Mouse (Mus musculus) kidney, postnatal 36 days (tissue): ENCODE data around the gene Trpm6.

Experiments used
- DNase-seq, 2 experiments: peaks; one replicate each; pipeline ENCODE4 v3.0.0; 2021 to 2022; ENCODE audit warnings: mixed read lengths in 2 of 2

The Trpm6 gene

DNA sequence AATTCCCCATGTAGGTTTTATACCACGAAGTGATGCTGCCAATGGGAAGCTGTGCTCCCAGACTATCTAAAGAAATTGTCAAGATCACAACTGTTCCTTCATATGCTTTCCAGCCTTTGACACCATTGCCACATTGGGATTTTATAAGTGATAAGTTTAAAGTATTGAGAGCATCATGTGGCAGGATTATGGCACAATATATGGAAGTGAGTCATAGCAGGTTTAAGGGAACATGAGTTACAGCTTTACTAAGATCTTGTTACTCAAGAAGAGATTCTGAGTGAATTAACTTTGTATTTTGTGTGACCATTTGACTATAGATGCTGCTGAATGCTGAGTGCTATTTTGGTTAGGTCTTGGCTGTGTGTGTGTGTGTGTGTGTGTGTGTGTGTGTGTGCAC lies 21.8 kb downstream of the Trpm6 start:
- DNase-seq, result no peak

GRCm38 (mm10) chr19:18772888-18773488 lies 23.2 kb downstream of the Trpm6 start:
- DNase-seq, result peak in 1 of 2 experiments; percentile 45

- DNase-seq, result no peak
Observed at GRCm38 (mm10) chr19:18774085-18774484, 24.3 kb downstream of the Trpm6 start.

GRCm38 (mm10) chr19:18799646-18800045 lies 49.9 kb downstream of the Trpm6 start:
- DNase-seq, result no peak

DNA sequence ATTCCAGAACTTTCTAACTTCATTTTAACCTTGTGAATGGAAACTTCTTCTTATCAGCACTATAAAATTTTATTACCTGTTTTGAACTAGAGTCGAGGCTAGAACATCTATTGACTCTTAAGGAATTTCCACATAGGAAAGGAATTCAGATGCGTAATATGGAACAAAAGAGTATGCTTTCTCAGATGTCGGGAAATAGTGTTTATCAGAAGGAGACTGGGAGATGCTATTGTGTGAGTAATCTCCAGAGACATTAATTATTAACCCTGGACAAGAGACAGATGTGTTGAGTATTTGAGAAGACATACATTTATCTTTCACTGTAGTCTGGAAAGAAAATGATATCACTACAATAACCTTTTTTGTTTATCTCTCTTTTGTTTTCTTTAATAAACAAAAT lies 61.5 kb downstream of the Trpm6 start:
- no peak for DNase-seq

- DNase-seq, result peak; percentile 63 to 67
Observed at GRCm38 (mm10) chr19:18815170-18815569, 65.4 kb downstream of the Trpm6 start.

- peak in 1 of 2 experiments; percentile 4 for DNase-seq
Observed at GRCm38 (mm10) chr19:18817425-18817824, 67.6 kb downstream of the Trpm6 start.

- DNase-seq, result no peak
Observed at GRCm38 (mm10) chr19:18828601-18829000, 78.8 kb downstream of the Trpm6 start.

- no peak for DNase-seq
Observed at GRCm38 (mm10) chr19:18831196-18831595, 81.4 kb downstream of the Trpm6 start.

GRCm38 (mm10) chr19:18834971-18835370 lies 85.2 kb downstream of the Trpm6 start:
- peak; percentile 50 to 84 for DNase-seq

DNA sequence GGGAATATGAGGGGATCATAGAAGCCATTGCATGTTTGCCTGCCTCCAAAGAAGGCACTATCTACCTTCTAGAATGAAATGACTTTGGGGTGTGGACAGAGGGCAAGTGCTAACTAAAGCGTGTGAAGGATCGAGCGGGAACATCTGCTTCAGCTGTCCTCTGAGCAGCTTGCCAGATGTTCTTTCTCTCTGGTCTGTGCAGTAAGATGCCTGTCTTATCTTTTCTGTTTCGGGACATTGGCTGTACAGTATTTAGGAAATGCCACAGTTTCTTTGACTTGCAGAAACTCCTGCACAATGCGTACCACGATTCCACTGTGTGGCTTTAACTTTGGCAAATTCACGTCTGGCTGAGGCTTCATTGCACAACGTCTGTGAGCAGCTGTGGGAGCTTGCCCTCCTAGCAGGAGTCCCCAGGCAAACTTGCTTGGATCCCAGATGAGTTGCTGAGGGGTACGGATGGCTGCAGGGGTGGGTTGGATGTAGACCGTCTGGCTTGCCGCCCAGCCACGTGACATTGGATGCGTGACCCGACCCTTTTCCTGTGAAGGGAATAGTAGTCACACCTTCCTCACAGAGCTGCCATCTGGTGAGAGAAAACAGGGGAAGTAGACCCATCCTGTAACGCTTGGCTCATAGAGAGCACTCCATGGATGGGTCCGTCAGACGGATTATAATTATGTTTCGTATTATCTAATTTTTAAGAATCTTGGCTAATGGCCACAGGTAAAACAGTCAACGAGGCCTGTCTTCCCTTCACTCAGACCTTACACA lies 92.2 kb downstream of the Trpm6 start:
- DNase-seq, result no peak

DNA sequence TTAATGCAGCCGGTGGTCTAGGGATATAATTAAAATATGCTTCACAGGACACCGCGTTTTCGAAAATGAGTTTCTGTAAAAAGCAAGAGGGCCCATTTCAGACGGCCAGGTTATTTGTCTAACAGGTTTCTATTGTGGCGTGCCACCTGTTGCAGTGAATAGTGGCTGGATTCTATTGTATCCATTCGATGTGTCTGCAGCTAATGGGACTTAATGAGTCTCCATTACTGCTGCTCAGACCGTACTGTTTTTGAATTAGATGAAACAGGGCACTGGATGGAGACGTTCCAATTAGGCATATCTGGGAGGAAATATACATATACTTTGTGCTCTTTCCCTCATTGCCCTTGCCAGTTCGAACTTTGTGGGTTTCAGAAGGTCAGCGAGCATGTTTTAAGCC lies 92.8 kb downstream of the Trpm6 start:
- DNase-seq, result no peak

GRCm38 (mm10) chr19:18846336-18846735 lies 96.6 kb downstream of the Trpm6 start:
- DNase-seq, result no peak

DNA sequence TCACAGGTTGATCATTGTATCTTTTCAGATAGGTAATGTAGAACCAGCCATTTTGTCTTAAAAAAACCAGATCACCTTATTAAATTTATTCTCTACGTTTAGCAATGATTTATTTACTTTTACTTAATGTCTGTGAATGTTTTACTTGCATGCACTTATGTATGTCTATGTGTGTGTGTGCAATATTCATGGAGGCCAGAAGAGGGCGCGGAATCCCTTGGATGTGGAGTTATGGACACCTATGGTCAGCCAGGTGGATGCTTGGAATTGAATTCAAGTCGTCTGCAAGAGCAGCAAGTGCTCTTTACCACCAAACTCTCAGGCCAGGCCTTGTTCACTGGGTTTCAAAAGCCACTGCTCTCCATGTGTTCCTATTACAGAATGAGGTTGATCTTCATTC lies 118.5 kb downstream of the Trpm6 start:
- DNase-seq, result peak in 1 of 2 experiments; percentile 13

DNA sequence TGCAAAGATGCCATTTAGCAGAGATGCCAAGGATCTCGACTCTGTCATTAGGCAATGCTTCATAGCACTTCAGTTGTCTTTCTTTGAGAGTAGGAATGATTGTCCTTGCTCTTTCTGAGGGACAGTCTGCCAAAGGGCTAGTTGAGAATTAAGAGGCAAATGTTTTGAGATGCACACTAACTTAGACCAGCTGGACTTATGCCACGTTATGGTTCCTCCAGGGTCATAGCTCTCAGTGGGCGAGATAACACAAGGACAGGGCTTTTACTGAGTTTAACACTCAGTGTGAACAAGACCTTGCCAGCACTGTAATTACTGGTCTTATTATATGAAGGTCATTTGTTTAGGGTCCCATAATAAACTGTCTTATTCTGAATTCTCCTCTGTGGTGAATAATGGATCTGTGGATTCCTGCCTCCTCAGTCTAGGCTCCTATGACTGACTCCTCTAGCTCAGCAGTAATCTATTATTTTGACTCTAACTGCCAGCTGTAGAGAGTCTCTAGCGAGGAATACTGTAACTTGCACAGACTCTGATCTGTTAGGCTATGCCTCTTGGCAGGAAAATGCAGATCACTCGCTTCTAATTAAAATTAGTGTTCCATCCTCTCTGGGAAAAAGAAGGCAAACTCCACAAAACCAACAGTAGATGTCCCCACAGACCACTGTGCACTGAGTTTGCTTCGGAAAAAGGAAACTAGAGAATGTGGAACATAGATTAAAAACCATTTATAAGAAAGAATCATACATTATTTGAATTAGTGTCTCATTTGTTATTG lies 123.2 kb downstream of the Trpm6 start:
- peak in 1 of 2 experiments; percentile 8 for DNase-seq

DNA sequence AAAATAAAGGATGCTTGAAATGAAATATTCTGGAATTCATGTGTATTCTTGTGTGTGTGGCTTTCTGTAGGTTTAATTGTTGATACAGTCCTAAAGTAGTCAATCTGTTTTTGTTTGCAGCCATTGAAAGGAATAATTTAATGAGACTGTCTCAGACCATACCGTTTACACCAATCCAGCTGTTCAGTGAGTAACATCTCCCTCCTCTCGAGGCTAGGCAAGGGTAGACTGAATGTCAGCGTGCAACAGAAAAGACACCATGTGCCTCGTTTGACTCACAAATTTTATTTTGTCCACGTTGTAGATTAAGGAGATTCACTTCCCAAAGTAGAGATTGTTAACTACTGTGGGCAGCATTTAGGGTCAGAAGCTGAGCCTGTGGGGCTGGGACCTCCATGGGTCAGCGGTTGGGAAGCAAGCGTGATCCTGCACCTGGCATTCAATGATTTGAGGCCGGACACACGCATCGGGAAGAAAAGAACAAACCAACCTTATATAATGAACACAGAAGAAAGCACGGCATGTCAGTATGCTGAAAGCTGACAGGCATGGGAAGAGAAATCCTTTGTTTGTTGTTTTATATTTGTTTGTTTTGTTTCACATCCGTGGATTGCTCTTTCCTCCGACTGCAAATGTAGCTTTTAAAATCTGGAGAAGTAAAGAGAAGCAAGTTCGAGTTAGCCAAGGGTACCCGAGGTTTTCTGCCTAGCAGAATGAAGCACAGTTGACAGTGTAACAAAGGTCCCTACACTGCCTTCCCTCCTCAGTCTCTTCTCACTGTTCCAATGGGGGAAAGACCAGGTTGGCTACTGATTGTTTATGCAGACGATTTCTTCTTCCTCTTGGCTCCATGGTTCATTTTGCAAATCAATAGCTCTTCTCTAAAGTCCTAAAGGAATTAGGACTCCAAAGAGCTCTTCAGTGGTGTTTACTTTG lies 124.2 kb downstream of the Trpm6 start:
- DNase-seq, result no peak

- DNase-seq, result no peak
Observed at GRCm38 (mm10) chr19:18879264-18879663, 129.5 kb downstream of the Trpm6 start.

- DNase-seq, result no peak
Observed at GRCm38 (mm10) chr19:18881162-18881561, 131.4 kb downstream of the Trpm6 start.

- peak in 1 of 2 experiments; percentile 4 for DNase-seq
Observed at GRCm38 (mm10) chr19:18887646-18888407, 138.0 kb downstream of the Trpm6 start.

GRCm38 (mm10) chr19:18888491-18889116 lies 138.8 kb downstream of the Trpm6 start:
- no peak for DNase-seq

GRCm38 (mm10) chr19:18889117-18889627 lies 139.4 kb downstream of the Trpm6 start:
- DNase-seq, result no peak
